Mouse (Mus musculus): ENCODE data around the gene Lin9.
A peak's percentile ranks its signal among the peaks of the same experiment; 100 is the strongest.

Gene Lin9

GRCm38 (mm10) chr1:180707368-180707767 lies 66.4 kb downstream of the Lin9 start:
- DNase-seq (ENCODE audit: low read depth): no peak

GRCm38 (mm10) chr1:180707813-180708212 lies 66.9 kb downstream of the Lin9 start:
- no peak for DNase-seq (ENCODE audit: low read depth)

GRCm38 (mm10) chr1:180708935-180709776 lies 68.2 kb downstream of the Lin9 start:
- DNase-seq (ENCODE audit: low read depth): no peak

GRCm38 (mm10) chr1:180718756-180719155 lies 77.8 kb downstream of the Lin9 start:
- DNase-seq (ENCODE audit: low read depth): no peak

GRCm38 (mm10) chr1:180719483-180719882 lies 78.5 kb downstream of the Lin9 start:
- no peak for DNase-seq (ENCODE audit: low read depth)

- peak; percentile 58 for DNase-seq (ENCODE audit: low read depth)
Observed at GRCm38 (mm10) chr1:180719951-180720689, 79.2 kb downstream of the Lin9 start.

GRCm38 (mm10) chr1:180722608-180723007 lies 81.7 kb downstream of the Lin9 start:
- DNase-seq (ENCODE audit: low read depth): no peak

GRCm38 (mm10) chr1:180723701-180724238 lies 82.8 kb downstream of the Lin9 start:
- no peak for DNase-seq (ENCODE audit: low read depth)

- DNase-seq (ENCODE audit: low read depth): peak; percentile 53
Observed at GRCm38 (mm10) chr1:180725704-180726179, 84.8 kb downstream of the Lin9 start, which contains the start of gene Acbd3. Gene Acbd3, plus strand, starts transcription at chr1:180726043.

- DNase-seq (ENCODE audit: low read depth): no peak
Observed at GRCm38 (mm10) chr1:180726183-180726582, 85.2 kb downstream of the Lin9 start.

- DNase-seq (ENCODE audit: low read depth): no peak
Observed at GRCm38 (mm10) chr1:180729231-180729630, 88.3 kb downstream of the Lin9 start.
